Mouse (Mus musculus) liver, postnatal 0 days (tissue): ENCODE results near the gene Olfr631.

Experiments used
- CTCF ChIP-seq: sonication (generic); IDR thresholded peaks from 2 replicates; pipeline ENCODE4 v1.5.1; 2016; ENCODE audit warnings: antibody characterized with exemption, low read depth
- EP300 ChIP-seq: IDR thresholded peaks from 2 replicates; pipeline ENCODE4 v1.6.1; 2016; ENCODE audit warnings: antibody characterized with exemption, low read depth, mild to moderate bottlenecking

DNA sequence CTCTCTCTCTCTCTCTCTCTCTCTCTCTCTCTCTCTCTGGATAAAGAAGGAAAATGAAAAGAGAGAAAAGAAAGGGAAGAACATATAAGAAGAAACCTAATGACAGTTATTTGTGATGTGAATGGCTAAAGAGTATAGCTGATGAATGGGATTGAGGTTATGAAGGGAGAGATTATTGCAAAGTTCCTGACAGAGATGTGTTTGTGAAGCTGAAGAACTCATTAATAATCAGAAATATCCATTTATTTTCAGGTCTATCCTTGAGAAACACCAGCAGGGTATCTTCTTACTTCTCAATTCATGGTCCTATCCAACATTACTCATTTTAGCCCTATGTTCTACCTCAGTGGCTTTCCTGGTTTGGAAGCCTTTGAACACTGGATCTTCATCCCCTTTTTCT, at the start of gene Olfr631:
- no peak for TF ChIP-seq EP300
- TF ChIP-seq CTCF: no peak
